Mouse (Mus musculus): Measurements from ENCODE around the gene Hist1h4j. TPM values are rescaled to one million over a fixed set of nuclear protein-coding genes. Genes with fewer than 3 reads are reported as not detected.

Hist1h4j gene
- polyA plus RNA-seq, 1 experiment from 2014 or later: 0.37 TPM

DNA sequence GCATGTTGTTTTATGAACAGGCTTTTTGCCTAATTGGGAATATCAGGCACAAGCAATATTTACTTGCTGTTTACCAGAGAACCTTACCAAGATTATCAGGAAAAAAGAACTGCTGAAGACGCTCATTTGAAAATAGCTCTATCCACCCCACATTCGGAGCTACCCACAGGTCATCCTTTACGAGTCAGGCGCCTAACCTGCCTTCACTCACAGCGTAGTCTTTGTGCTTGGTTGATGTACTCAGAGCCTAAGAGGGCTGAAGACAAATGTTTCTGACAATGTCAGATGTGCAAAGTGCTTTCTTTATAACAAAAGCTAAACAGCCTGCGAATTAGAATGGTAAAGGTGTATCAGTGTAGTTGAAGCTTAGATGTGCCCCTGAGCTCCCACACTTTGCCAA, 49.4 kb downstream of the Hist1h4j start:
- WGBS: 12% methylated on average over 6 of the region's 6 CpGs
- Histone ChIP-seq H3K36me3 (ENCODE audit: control insufficient read depth, insufficient read depth, low read length) (no peaks in the 10 kb centered on the region), H3K27ac (ENCODE audit: low read depth, low read length) (no peak overlapping the region), H3K4me1 (ENCODE audit: control insufficient read depth, insufficient read depth, low read length) (peaks cover 31% of the 10 kb centered on the region), H3K9me3 (ENCODE audit: control insufficient read depth, low read length) (no peaks in the 10 kb centered on the region), H3K4me2 (ENCODE audit: low read depth, low read length) (no peak overlapping the region), H3K4me3 (ENCODE audit: low read depth, low read length) (no peak overlapping the region), H3K27me3 (ENCODE audit: control insufficient read depth, insufficient read depth, low read length) (no peaks in the 10 kb centered on the region), H3K9ac (replicated peaks; ENCODE audit: low read depth, low read length) (no peak overlapping the region)
- ATAC-seq (ENCODE audit: low read depth): no peak

Small RNAs within 50 kb of the gene (microRNA-seq; reads per million reads assigned to microRNA genes)
- not detected for gene Gm44357
- gene Gm44367: not detected
- gene Gm44454: not detected

Other genes with a start within 250 kb of the Hist1h4j start
- 0.18 and 0.67 TPM in 2 replicates for gene AK157302, start 239.8 kb upstream of the Hist1h4j start, polyA plus RNA-seq (2014; fragmentation: Nextera tagmentation; extraction: Ambion mirVana)
- 8.3 and 8.5 TPM in 2 replicates for gene Gm11273, start 233.6 kb upstream of the Hist1h4j start, polyA plus RNA-seq (2014; fragmentation: Nextera tagmentation; extraction: Ambion mirVana)
- gene Zkscan8, start 203.9 kb upstream of the Hist1h4j start, polyA plus RNA-seq (2014; fragmentation: Nextera tagmentation; extraction: Ambion mirVana): 7.0 and 9.5 TPM in 2 replicates
- 0.11 and 0.17 TPM in 2 replicates for gene Olfr1366, start 192.3 kb upstream of the Hist1h4j start, polyA plus RNA-seq (2014; fragmentation: Nextera tagmentation; extraction: Ambion mirVana)
- 0.13 TPM in 1 of 2 replicates, not detected in the other for gene Olfr1535, start 175.2 kb upstream of the Hist1h4j start, polyA plus RNA-seq (2014; fragmentation: Nextera tagmentation; extraction: Ambion mirVana)
- gene Olfr1364, start 153.3 kb upstream of the Hist1h4j start, polyA plus RNA-seq (2014; fragmentation: Nextera tagmentation; extraction: Ambion mirVana): not detected in 2 replicates
- gene Olfr1362, start 121.0 kb upstream of the Hist1h4j start, polyA plus RNA-seq (2014; fragmentation: Nextera tagmentation; extraction: Ambion mirVana): not detected in 2 replicates
- not detected in 2 replicates for gene Olfr11, start 92.5 kb upstream of the Hist1h4j start, polyA plus RNA-seq (2014; fragmentation: Nextera tagmentation; extraction: Ambion mirVana)
- gene Olfr1361, start 71.7 kb upstream of the Hist1h4j start, polyA plus RNA-seq (2014; fragmentation: Nextera tagmentation; extraction: Ambion mirVana): not detected in 2 replicates
- not detected in 2 replicates for gene Olfr1360, start 57.7 kb upstream of the Hist1h4j start, polyA plus RNA-seq (2014; fragmentation: Nextera tagmentation; extraction: Ambion mirVana)
- gene Olfr1359, start 37.0 kb upstream of the Hist1h4j start, polyA plus RNA-seq (2014; fragmentation: Nextera tagmentation; extraction: Ambion mirVana): not detected in 2 replicates
- 1.5 TPM in 1 of 2 replicates, not detected in the other for gene Hist1h2bl, start 18.9 kb upstream of the Hist1h4j start, polyA plus RNA-seq (2014; fragmentation: Nextera tagmentation; extraction: Ambion mirVana)
- gene Hist1h2ai, start 18.6 kb upstream of the Hist1h4j start, polyA plus RNA-seq (2014; fragmentation: Nextera tagmentation; extraction: Ambion mirVana): 7.0 and 9.4 TPM in 2 replicates
- 0.79 and 2.4 TPM in 2 replicates for gene Hist1h3h, start 17.4 kb upstream of the Hist1h4j start, polyA plus RNA-seq (2014; fragmentation: Nextera tagmentation; extraction: Ambion mirVana)
- 0.82 TPM in 1 of 2 replicates, not detected in the other for gene Hist1h2bm, start 13.0 kb upstream of the Hist1h4j start, polyA plus RNA-seq (2014; fragmentation: Nextera tagmentation; extraction: Ambion mirVana)
- gene Hist1h4k, start 15.4 kb downstream of the Hist1h4j start, polyA plus RNA-seq (2014; fragmentation: Nextera tagmentation; extraction: Ambion mirVana): 1.2 TPM in 1 of 2 replicates, not detected in the other
- gene Hist1h2ak, start 18.8 kb downstream of the Hist1h4j start, polyA plus RNA-seq (2014; fragmentation: Nextera tagmentation; extraction: Ambion mirVana): 1.4 and 2.9 TPM in 2 replicates
- 1.0 TPM in 1 of 2 replicates, not detected in the other for gene Hist1h2bn, start 19.1 kb downstream of the Hist1h4j start, polyA plus RNA-seq (2014; fragmentation: Nextera tagmentation; extraction: Ambion mirVana)
- gene Hist1h1b, start 45.6 kb downstream of the Hist1h4j start, polyA plus RNA-seq (2014; fragmentation: Nextera tagmentation; extraction: Ambion mirVana): 0.68 and 1.3 TPM in 2 replicates
- 21.5 and 30.1 TPM in 2 replicates for gene Hist1h3i, start 48.3 kb downstream of the Hist1h4j start, polyA plus RNA-seq (2014; fragmentation: Nextera tagmentation; extraction: Ambion mirVana)
- not detected in 2 replicates for gene Hist1h2an, start 52.2 kb downstream of the Hist1h4j start, polyA plus RNA-seq (2014; fragmentation: Nextera tagmentation; extraction: Ambion mirVana)
- gene Hist1h2bp, start 52.4 kb downstream of the Hist1h4j start, polyA plus RNA-seq (2014; fragmentation: Nextera tagmentation; extraction: Ambion mirVana): 0.54 TPM in 1 of 2 replicates, not detected in the other
- 2.4 and 4.5 TPM in 2 replicates for gene Hist1h2bq, start 75.1 kb downstream of the Hist1h4j start, polyA plus RNA-seq (2014; fragmentation: Nextera tagmentation; extraction: Ambion mirVana)
- not detected in 2 replicates for gene Hist1h2ao, start 75.4 kb downstream of the Hist1h4j start, polyA plus RNA-seq (2014; fragmentation: Nextera tagmentation; extraction: Ambion mirVana)
- gene Hist1h4m, start 76.7 kb downstream of the Hist1h4j start, polyA plus RNA-seq (2014; fragmentation: Nextera tagmentation; extraction: Ambion mirVana): 1.5 TPM in 1 of 2 replicates, not detected in the other
- gene Hist1h4n, start 97.1 kb downstream of the Hist1h4j start, polyA plus RNA-seq (2014; fragmentation: Nextera tagmentation; extraction: Ambion mirVana): 4.7 and 7.3 TPM in 2 replicates
- 268 and 373 TPM in 2 replicates for gene Hist1h2ap, start 98.4 kb downstream of the Hist1h4j start, polyA plus RNA-seq (2014; fragmentation: Nextera tagmentation; extraction: Ambion mirVana)
- gene Hist1h2br, start 98.7 kb downstream of the Hist1h4j start, polyA plus RNA-seq (2014; fragmentation: Nextera tagmentation; extraction: Ambion mirVana): 2.4 and 4.8 TPM in 2 replicates
- 16.4 and 17.1 TPM in 2 replicates for gene Zfp184, start 210.0 kb downstream of the Hist1h4j start, polyA plus RNA-seq (2014; fragmentation: Nextera tagmentation; extraction: Ambion mirVana)
- not detected in 2 replicates for gene Pom121l2, start 246.1 kb downstream of the Hist1h4j start, polyA plus RNA-seq (2014; fragmentation: Nextera tagmentation; extraction: Ambion mirVana)

Data from neural tube, embryonic 14.5 days (tissue).